Mouse (Mus musculus) olfactory bulb, adult 2 months (tissue): ENCODE results near the gene Akap6. TPM values are rescaled to one million over a fixed set of nuclear protein-coding genes. Genes with fewer than 3 reads are reported as not detected.

ENCODE experiments used
- H3K27ac ChIP-seq: fragments of 200-500 bp; 2 replicates; pipeline ENCODE4 v1.5.1; 2012; ENCODE audit warnings: low read depth, low read length; ENCODE audit not compliant: insufficient read depth
- H3K4me1 ChIP-seq: fragments of 200-500 bp; 2 replicates; pipeline ENCODE4 v1.6.1; 2012; ENCODE audit warnings: low read length; ENCODE audit not compliant: control insufficient read depth, insufficient read depth
- H3K4me3 ChIP-seq: fragments of 200-500 bp; 2 replicates; pipeline ENCODE4 v1.5.1; 2012; ENCODE audit warnings: mild to moderate bottlenecking, low read depth, low read length, moderate library complexity; ENCODE audit not compliant: insufficient read depth
- CTCF ChIP-seq: fragments of 200-500 bp; IDR thresholded peaks from 2 replicates; pipeline ENCODE4 v1.5.1; 2012; ENCODE audit warnings: low read depth, mild to moderate bottlenecking, low read length, moderate library complexity; ENCODE audit not compliant: insufficient read depth
- POLR2A ChIP-seq: fragments of 200-500 bp; IDR thresholded peaks from 2 replicates; pipeline ENCODE4 v1.6.1; 2012; ENCODE audit warnings: mild to moderate bottlenecking, low read depth, low read length, moderate library complexity; ENCODE audit not compliant: insufficient read depth
- WGBS: fragments of 180-500 bp; shearing (Covaris S2); methylation state at CpG from one replicate; pipeline ENCODE4 v1.1.7; 2018; 5-methylcytosine and 5-hydroxymethylcytosine counted together
- polyA plus RNA-seq: library from polyadenylated mRNA; stranded (reverse); fragments of >200 nt; gene quantifications from 2 replicates; pipeline ENCODE4 v1.2.4, GENCODE M21; 2012; ENCODE audit warnings: low replicate concordance; ENCODE audit not compliant: missing spikeins, insufficient read depth, insufficient read length

Akap6 gene
- polyA plus RNA-seq, 1 experiment: not detected

- Histone ChIP-seq H3K27ac (no peak overlapping the region), H3K4me1 (no peaks in the 10 kb centered on the region; the same call in 1 of the 2 replicates), H3K4me3 (no peak overlapping the region)
- no peak for TF ChIP-seq CTCF
- TF ChIP-seq POLR2A: no peak
- 97% methylated on average over 10 of the region's 10 CpGs for WGBS
Measured at GRCm38 (mm10) chr12:53144760-53145159, 445.6 kb downstream of the Akap6 start.

- Histone ChIP-seq H3K27ac (no peak overlapping the region), H3K4me3 (no peak overlapping the region), H3K4me1 (no peaks in the 10 kb centered on the region; the same call in 1 of the 2 replicates)
- 73% methylated on average over 4 of the region's 4 CpGs for WGBS
- TF ChIP-seq CTCF (no peak), POLR2A (no peak)
Measured at GRCm38 (mm10) chr12:53145516-53145915, 446.3 kb downstream of the Akap6 start.

- Histone ChIP-seq H3K4me1 (no peaks in the 10 kb centered on the region; the same call in 1 of the 2 replicates), H3K4me3 (no peak overlapping the region), H3K27ac (no peak overlapping the region)
- TF ChIP-seq POLR2A (no peak), CTCF (no peak)
- 24% methylated on average over 11 of the region's 11 CpGs for whole genome bisulfite sequencing
Measured at GRCm38 (mm10) chr12:53146460-53147050, 447.4 kb downstream of the Akap6 start.

- no peak for TF ChIP-seq CTCF
- TF ChIP-seq POLR2A: no peak
- 93% methylated on average over 11 of the region's 11 CpGs for WGBS
- no peak overlapping the region for H3K27ac ChIP-seq
- no peak overlapping the region for H3K4me3 ChIP-seq
- H3K4me1 ChIP-seq: no peaks in the 10 kb centered on the region; the same call in 1 of the 2 replicates
Measured at GRCm38 (mm10) chr12:53147696-53148095, 448.5 kb downstream of the Akap6 start.

- TF ChIP-seq CTCF: no peak
- TF ChIP-seq POLR2A: no peak
- Histone ChIP-seq H3K4me1 (no peaks in the 10 kb centered on the region), H3K27ac (no peak overlapping the region), H3K4me3 (no peak overlapping the region)
- WGBS: 94% methylated on average over 8 of the region's 8 CpGs
Measured at GRCm38 (mm10) chr12:53168189-53169003, 469.2 kb downstream of the Akap6 start.

- Histone ChIP-seq H3K27ac (no peak overlapping the region), H3K4me3 (no peak overlapping the region), H3K4me1 (no peaks in the 10 kb centered on the region)
- WGBS: 95% methylated on average over 7 of the region's 7 CpGs
- TF ChIP-seq CTCF (no peak), POLR2A (no peak)
Measured at GRCm38 (mm10) chr12:53191435-53191834, 492.3 kb downstream of the Akap6 start.

GRCm38 (mm10) chr12:53193664-53194063 lies 494.5 kb downstream of the Akap6 start:
- H3K27ac ChIP-seq: no peak overlapping the region
- no peak for TF ChIP-seq CTCF
- TF ChIP-seq POLR2A: no peak
- H3K4me3 ChIP-seq: no peak overlapping the region
- no peaks in the 10 kb centered on the region for H3K4me1 ChIP-seq
- 90% methylated on average over 5 of the region's 5 CpGs for WGBS

Other genes starting within 250 kb of the Akap6 start
- 125 TPM in 1 of 2 replicates, not detected in the other for gene Arhgap5, start 195.4 kb upstream of the Akap6 start, polyA plus RNA-seq